Mouse (Mus musculus) embryo, embryonic 11 days (tissue): ENCODE results near the gene Sec1.

Experiments used
- DNase-seq: peaks from one replicate; pipeline ENCODE4 v3.0.0-alpha.2; 2015

Sec1 gene

GRCm38 (mm10) chr7:45716952-45717917, 23.0 kb upstream of the Sec1 start:
- no peak for DNase-seq

GRCm38 (mm10) chr7:45716460-45716857, 22.3 kb upstream of the Sec1 start:
- no peak for DNase-seq

GRCm38 (mm10) chr7:45715741-45716459, 21.7 kb upstream of the Sec1 start:
- DNase-seq, result no peak

GRCm38 (mm10) chr7:45715090-45715708, 21.0 kb upstream of the Sec1 start, which contains the start of gene Rpl18:
Gene Rpl18 (plus strand): TSS chr7:45715457.
- peak; percentile 99 for DNase-seq

GRCm38 (mm10) chr7:45714630-45715089, 20.5 kb upstream of the Sec1 start:
- no peak for DNase-seq

GRCm38 (mm10) chr7:45713881-45714520, 19.8 kb upstream of the Sec1 start:
- no peak for DNase-seq

GRCm38 (mm10) chr7:45713396-45713795, 19.2 kb upstream of the Sec1 start:
- DNase-seq, result no peak

- no peak for DNase-seq
Observed at GRCm38 (mm10) chr7:45712022-45712757, 18.0 kb upstream of the Sec1 start.

GRCm38 (mm10) chr7:45711316-45712021, 17.3 kb upstream of the Sec1 start:
- no peak for DNase-seq

GRCm38 (mm10) chr7:45710477-45711191, 16.4 kb upstream of the Sec1 start:
- no peak for DNase-seq

GRCm38 (mm10) chr7:45709677-45710355, 15.6 kb upstream of the Sec1 start:
- DNase-seq, result no peak

- peak; percentile 68 for DNase-seq
Observed at GRCm38 (mm10) chr7:45709036-45709435, 14.8 kb upstream of the Sec1 start.

- no peak for DNase-seq
Observed at GRCm38 (mm10) chr7:45708221-45708761, 14.1 kb upstream of the Sec1 start.

GRCm38 (mm10) chr7:45707375-45707967, 13.3 kb upstream of the Sec1 start:
- peak; percentile 94 for DNase-seq

- peak; percentile 92 for DNase-seq
Observed at GRCm38 (mm10) chr7:45706721-45707241, 12.6 kb upstream of the Sec1 start.

- peak; percentile 75 for DNase-seq
Observed at GRCm38 (mm10) chr7:45705873-45706281, 11.7 kb upstream of the Sec1 start.

- DNase-seq, result peak; percentile 60
Observed at GRCm38 (mm10) chr7:45705443-45705864, 11.3 kb upstream of the Sec1 start.

GRCm38 (mm10) chr7:45704730-45705442, 10.7 kb upstream of the Sec1 start, which contains the start of gene Dbp:
Gene Dbp (plus strand): TSS chr7:45705088.
- peak; percentile 99 for DNase-seq
